Mouse (Mus musculus): Measurements from ENCODE around the gene Rpl9-ps6. TPM values are rescaled to one million over a fixed set of nuclear protein-coding genes. Genes with fewer than 3 reads are reported as not detected.
A peak's percentile ranks its signal among the peaks of the same experiment; 100 is the strongest.

Gene Rpl9-ps6
- 97.9 and 161 TPM in 2 replicates for polyA plus RNA-seq (2015; fragmentation: Nextera tagmentation; extraction: Ambion mirVana)

- ATAC-seq (ENCODE audit: low FRiP score, low TSS enrichment): no peak
- Histone ChIP-seq H3K27me3 (ENCODE audit: insufficient read depth, low read length) (no peaks in the 10 kb centered on the region), H3K9ac (replicated peaks; ENCODE audit: low read length) (no peak within 1 kb of the TSS), H3K9me3 (ENCODE audit: low read length) (no peaks in the 10 kb centered on the region), H3K36me3 (ENCODE audit: insufficient read depth, low read length) (no peaks in the 10 kb centered on the region), H3K4me1 (ENCODE audit: insufficient read depth, low read length) (no peaks in the 10 kb centered on the region), H3K4me3 (ENCODE audit: low read length) (no peak within 1 kb of the TSS), H3K4me2 (replicated peaks; ENCODE audit: low read depth, low read length) (no peak within 1 kb of the TSS), H3K27ac (ENCODE audit: low read length) (no peak within 1 kb of the TSS)
- WGBS: 82% methylated on average over 5 of the region's 6 CpGs
Observed at GRCm38 (mm10) chr19:32466478-32466877, at the start of gene Rpl9-ps6. Gene Rpl9-ps6, minus strand, starts transcription at chr19:32466578.

- Histone ChIP-seq H3K9ac (replicated peaks; ENCODE audit: low read length) (no peak overlapping the region), H3K9me3 (ENCODE audit: low read length) (peaks cover 5% of the 10 kb centered on the region; the same call in 1 of the 2 replicates), H3K36me3 (ENCODE audit: insufficient read depth, low read length) (peaks cover 54% of the 10 kb centered on the region), H3K4me3 (ENCODE audit: low read length) (no peak overlapping the region), H3K4me2 (replicated peaks; ENCODE audit: low read depth, low read length) (no peak overlapping the region), H3K27ac (ENCODE audit: low read length) (no peak overlapping the region), H3K4me1 (ENCODE audit: insufficient read depth, low read length) (no peaks in the 10 kb centered on the region), H3K27me3 (ENCODE audit: insufficient read depth, low read length) (no peaks in the 10 kb centered on the region)
- 46% methylated on average over 1 of the region's 1 CpGs for WGBS
- ATAC-seq (ENCODE audit: low FRiP score, low TSS enrichment): no peak
Observed at GRCm38 (mm10) chr19:32512518-32512917, 46.1 kb upstream of the Rpl9-ps6 start.

- WGBS: 95% methylated on average over 6 of the region's 6 CpGs
- peaks cover 47% of the 10 kb centered on the region for H3K36me3 ChIP-seq (ENCODE audit: insufficient read depth, low read length)
- no peak overlapping the region for H3K9ac ChIP-seq (replicated peaks; ENCODE audit: low read length)
- H3K4me1 ChIP-seq (ENCODE audit: insufficient read depth, low read length): no peaks in the 10 kb centered on the region
- H3K4me3 ChIP-seq (ENCODE audit: low read length): no peak overlapping the region
- H3K27me3 ChIP-seq (ENCODE audit: insufficient read depth, low read length): no peaks in the 10 kb centered on the region
- H3K4me2 ChIP-seq (replicated peaks; ENCODE audit: low read depth, low read length): no peak overlapping the region
- peaks cover 5% of the 10 kb centered on the region; the same call in 1 of the 2 replicates for H3K9me3 ChIP-seq (ENCODE audit: low read length)
- no peak for ATAC-seq (ENCODE audit: low FRiP score, low TSS enrichment)
- no peak overlapping the region for H3K27ac ChIP-seq (ENCODE audit: low read length)
Observed at GRCm38 (mm10) chr19:32510962-32511361, 44.6 kb upstream of the Rpl9-ps6 start.

GRCm38 (mm10) chr19:32510267-32510666 is 43.9 kb upstream of the Rpl9-ps6 start:
- 0 out of 2 replicates have a peak, but pooled peaks have one; percentile 59 for ATAC-seq (ENCODE audit: low FRiP score, low TSS enrichment)
- H3K27me3 ChIP-seq (ENCODE audit: insufficient read depth, low read length): no peaks in the 10 kb centered on the region
- H3K9me3 ChIP-seq (ENCODE audit: low read length): peaks cover 5% of the 10 kb centered on the region; the same call in 1 of the 2 replicates
- no peak overlapping the region for H3K27ac ChIP-seq (ENCODE audit: low read length)
- no peaks in the 10 kb centered on the region for H3K4me1 ChIP-seq (ENCODE audit: insufficient read depth, low read length)
- H3K9ac ChIP-seq (replicated peaks; ENCODE audit: low read length): no peak overlapping the region
- H3K36me3 ChIP-seq (ENCODE audit: insufficient read depth, low read length): peaks cover 46% of the 10 kb centered on the region
- H3K4me3 ChIP-seq (ENCODE audit: low read length): no peak overlapping the region
- no peak overlapping the region for H3K4me2 ChIP-seq (replicated peaks; ENCODE audit: low read depth, low read length)
- WGBS: 73% methylated on average over 3 of the region's 3 CpGs

GRCm38 (mm10) chr19:32507526-32507925 is 41.1 kb upstream of the Rpl9-ps6 start:
- Histone ChIP-seq H3K36me3 (ENCODE audit: insufficient read depth, low read length) (peaks cover 27% of the 10 kb centered on the region), H3K27me3 (ENCODE audit: insufficient read depth, low read length) (no peaks in the 10 kb centered on the region), H3K27ac (ENCODE audit: low read length) (no peak overlapping the region), H3K4me3 (ENCODE audit: low read length) (no peak overlapping the region), H3K9ac (replicated peaks; ENCODE audit: low read length) (no peak overlapping the region), H3K9me3 (ENCODE audit: low read length) (peaks cover 5% of the 10 kb centered on the region; the same call in 1 of the 2 replicates), H3K4me2 (replicated peaks; ENCODE audit: low read depth, low read length) (no peak overlapping the region), H3K4me1 (ENCODE audit: insufficient read depth, low read length) (no peaks in the 10 kb centered on the region)
- 89% methylated on average over 9 of the region's 9 CpGs for WGBS
- no peak for ATAC-seq (ENCODE audit: low FRiP score, low TSS enrichment)

- H3K27ac ChIP-seq (ENCODE audit: low read length): no peak overlapping the region
- ATAC-seq (ENCODE audit: low FRiP score, low TSS enrichment): no peak
- WGBS: 91% methylated on average over 6 of the region's 6 CpGs
- H3K27me3 ChIP-seq (ENCODE audit: insufficient read depth, low read length): no peaks in the 10 kb centered on the region
- no peak overlapping the region for H3K9ac ChIP-seq (replicated peaks; ENCODE audit: low read length)
- H3K4me2 ChIP-seq (replicated peaks; ENCODE audit: low read depth, low read length): no peak overlapping the region
- H3K4me3 ChIP-seq (ENCODE audit: low read length): no peak overlapping the region
- peaks cover 24% of the 10 kb centered on the region for H3K36me3 ChIP-seq (ENCODE audit: insufficient read depth, low read length)
- H3K4me1 ChIP-seq (ENCODE audit: insufficient read depth, low read length): no peaks in the 10 kb centered on the region
- peaks cover 3% of the 10 kb centered on the region; the same call in 1 of the 2 replicates for H3K9me3 ChIP-seq (ENCODE audit: low read length)
Observed at GRCm38 (mm10) chr19:32507100-32507499, 40.7 kb upstream of the Rpl9-ps6 start.

- no peak overlapping the region for H3K4me3 ChIP-seq (ENCODE audit: low read length)
- H3K9me3 ChIP-seq (ENCODE audit: low read length): no peaks in the 10 kb centered on the region
- H3K4me1 ChIP-seq (ENCODE audit: insufficient read depth, low read length): no peaks in the 10 kb centered on the region
- H3K4me2 ChIP-seq (replicated peaks; ENCODE audit: low read depth, low read length): no peak overlapping the region
- no peak overlapping the region for H3K9ac ChIP-seq (replicated peaks; ENCODE audit: low read length)
- no peak for ATAC-seq (ENCODE audit: low FRiP score, low TSS enrichment)
- no peak overlapping the region for H3K27ac ChIP-seq (ENCODE audit: low read length)
- 91% methylated on average over 5 of the region's 5 CpGs for WGBS
- H3K27me3 ChIP-seq (ENCODE audit: insufficient read depth, low read length): no peaks in the 10 kb centered on the region
- H3K36me3 ChIP-seq (ENCODE audit: insufficient read depth, low read length): peaks cover 21% of the 10 kb centered on the region
Observed at GRCm38 (mm10) chr19:32506514-32506913, 40.1 kb upstream of the Rpl9-ps6 start.

- Histone ChIP-seq H3K4me2 (replicated peaks; ENCODE audit: low read depth, low read length) (no peak overlapping the region), H3K4me3 (ENCODE audit: low read length) (no peak overlapping the region), H3K4me1 (ENCODE audit: insufficient read depth, low read length) (no peaks in the 10 kb centered on the region), H3K27ac (ENCODE audit: low read length) (no peak overlapping the region), H3K9ac (replicated peaks; ENCODE audit: low read length) (no peak overlapping the region), H3K36me3 (ENCODE audit: insufficient read depth, low read length) (peaks cover 17% of the 10 kb centered on the region), H3K9me3 (ENCODE audit: low read length) (no peaks in the 10 kb centered on the region), H3K27me3 (ENCODE audit: insufficient read depth, low read length) (no peaks in the 10 kb centered on the region)
- 82% methylated on average over 8 of the region's 8 CpGs for WGBS
- ATAC-seq (ENCODE audit: low FRiP score, low TSS enrichment): no peak
Observed at GRCm38 (mm10) chr19:32506081-32506480, 39.7 kb upstream of the Rpl9-ps6 start.

- no peaks in the 10 kb centered on the region for H3K27me3 ChIP-seq (ENCODE audit: insufficient read depth, low read length)
- peaks cover 13% of the 10 kb centered on the region; the same call in 1 of the 2 replicates for H3K36me3 ChIP-seq (ENCODE audit: insufficient read depth, low read length)
- 80% methylated on average over 6 of the region's 6 CpGs for WGBS
- H3K4me3 ChIP-seq (ENCODE audit: low read length): no peak overlapping the region
- no peak overlapping the region for H3K9ac ChIP-seq (replicated peaks; ENCODE audit: low read length)
- ATAC-seq (ENCODE audit: low FRiP score, low TSS enrichment): no peak
- H3K4me2 ChIP-seq (replicated peaks; ENCODE audit: low read depth, low read length): no peak overlapping the region
- H3K9me3 ChIP-seq (ENCODE audit: low read length): no peaks in the 10 kb centered on the region
- H3K4me1 ChIP-seq (ENCODE audit: insufficient read depth, low read length): no peaks in the 10 kb centered on the region
- no peak overlapping the region for H3K27ac ChIP-seq (ENCODE audit: low read length)
Observed at GRCm38 (mm10) chr19:32501414-32501813, 35.0 kb upstream of the Rpl9-ps6 start.

GRCm38 (mm10) chr19:32498002-32498401 is 31.6 kb upstream of the Rpl9-ps6 start:
- no peak overlapping the region for H3K4me3 ChIP-seq (ENCODE audit: low read length)
- no peaks in the 10 kb centered on the region for H3K9me3 ChIP-seq (ENCODE audit: low read length)
- no peaks in the 10 kb centered on the region for H3K27me3 ChIP-seq (ENCODE audit: insufficient read depth, low read length)
- H3K4me1 ChIP-seq (ENCODE audit: insufficient read depth, low read length): 0 out of 2 replicates have a peak, but pooled peaks cover 3% of the 10 kb centered on the region
- 75% methylated on average over 5 of the region's 5 CpGs for WGBS
- peaks cover 17% of the 10 kb centered on the region for H3K36me3 ChIP-seq (ENCODE audit: insufficient read depth, low read length)
- peak; percentile 86 for ATAC-seq (ENCODE audit: low FRiP score, low TSS enrichment)
- H3K27ac ChIP-seq (ENCODE audit: low read length): peak overlapping the region; percentile 46; the same call in 1 of the 2 replicates
- H3K9ac ChIP-seq (replicated peaks; ENCODE audit: low read length): no peak overlapping the region
- no peak overlapping the region for H3K4me2 ChIP-seq (replicated peaks; ENCODE audit: low read depth, low read length)

Measured in kidney, embryonic 16.5 days (tissue).